Mouse (Mus musculus) hindbrain, embryonic 14.5 days (tissue): ENCODE results near the gene Tcf3. TPM values are rescaled to one million over a fixed set of nuclear protein-coding genes. Genes with fewer than 3 reads are reported as not detected.

Experiments
- microRNA-seq: library from miRNA; unstranded; fragments of <30 nt; microRNA quantifications from one replicate; pipeline ENCODE4, GENCODE M21; 2016
- polyA plus RNA-seq: library from polyadenylated mRNA; unstranded; fragments of >200 nt; fragmentation: Nextera tagmentation; extraction: Ambion mirVana; gene quantifications from 2 replicates; pipeline ENCODE4 v1.2.1, GENCODE M21; 2014

The Tcf3 gene
- polyA plus RNA-seq, 1 experiment from 2014 or later, result 41.3 TPM

Small RNA genes lying within 50 kb of the gene (microRNA-seq; reads per million reads assigned to microRNA genes)
- not detected for gene Gm22721

Other genes starting within 250 kb of the Tcf3 start
- gene Mum1, start 207.2 kb downstream of the Tcf3 start, polyA plus RNA-seq, result 29.0 and 32.9 TPM in 2 replicates
- gene Ndufs7, start 184.5 kb downstream of the Tcf3 start, polyA plus RNA-seq, result 303 and 341 TPM in 2 replicates
- gene Gamt, start 172.6 kb downstream of the Tcf3 start, polyA plus RNA-seq, result 17.3 and 24.3 TPM in 2 replicates
- gene Dazap1, start 172.2 kb downstream of the Tcf3 start, polyA plus RNA-seq, result 35.2 and 36.3 TPM in 2 replicates
- 570 and 649 TPM in 2 replicates for gene Rps15, start 141.2 kb downstream of the Tcf3 start, polyA plus RNA-seq
- gene Apc2, start 137.7 kb downstream of the Tcf3 start, polyA plus RNA-seq, result 200 and 216 TPM in 2 replicates
- 23.3 and 24.5 TPM in 2 replicates for gene 2310011J03Rik, start 113.1 kb downstream of the Tcf3 start, polyA plus RNA-seq
- gene Pcsk4, start 104.1 kb downstream of the Tcf3 start, polyA plus RNA-seq, result 4.4 and 4.7 TPM in 2 replicates
- 5.3 and 5.8 TPM in 2 replicates for gene Reep6, start 103.7 kb downstream of the Tcf3 start, polyA plus RNA-seq
- gene Adamtsl5, start 85.2 kb downstream of the Tcf3 start, polyA plus RNA-seq, result 0.84 and 0.90 TPM in 2 replicates
- gene Plk5, start 77.2 kb downstream of the Tcf3 start, polyA plus RNA-seq, result 3.6 and 4.1 TPM in 2 replicates
- gene Mex3d, start 46.0 kb downstream of the Tcf3 start, polyA plus RNA-seq, result 12.3 and 13.3 TPM in 2 replicates
- 152 and 161 TPM in 2 replicates for gene Mbd3, start 34.1 kb downstream of the Tcf3 start, polyA plus RNA-seq
- gene Uqcr11, start 26.8 kb downstream of the Tcf3 start, polyA plus RNA-seq, result 675 and 804 TPM in 2 replicates
- gene Onecut3, start 61.2 kb upstream of the Tcf3 start, polyA plus RNA-seq, result 1.5 and 2.3 TPM in 2 replicates
- gene Atp8b3, start 105.5 kb upstream of the Tcf3 start, polyA plus RNA-seq, result 0.87 and 1.1 TPM in 2 replicates
- gene Rexo1, start 127.9 kb upstream of the Tcf3 start, polyA plus RNA-seq, result 29.0 and 30.8 TPM in 2 replicates
- gene Klf16, start 143.7 kb upstream of the Tcf3 start, polyA plus RNA-seq, result 5.1 and 5.3 TPM in 2 replicates
- 157 and 174 TPM in 2 replicates for gene Abhd17a, start 156.7 kb upstream of the Tcf3 start, polyA plus RNA-seq
- 63.1 and 64.5 TPM in 2 replicates for gene Scamp4, start 169.2 kb upstream of the Tcf3 start, polyA plus RNA-seq
- 5.2 and 5.6 TPM in 2 replicates for gene Adat3, start 169.2 kb upstream of the Tcf3 start, polyA plus RNA-seq
- 1.7 and 1.9 TPM in 2 replicates for gene Gm49322, start 172.4 kb upstream of the Tcf3 start, polyA plus RNA-seq
- 65.4 and 76.4 TPM in 2 replicates for gene Csnk1g2, start 189.2 kb upstream of the Tcf3 start, polyA plus RNA-seq
- 83.2 and 83.7 TPM in 2 replicates for gene Btbd2, start 223.4 kb upstream of the Tcf3 start, polyA plus RNA-seq
- 53.8 and 60.2 TPM in 2 replicates for gene Mknk2, start 244.5 kb upstream of the Tcf3 start, polyA plus RNA-seq